Mouse (Mus musculus): ENCODE data around the gene Tmem117.

DNA sequence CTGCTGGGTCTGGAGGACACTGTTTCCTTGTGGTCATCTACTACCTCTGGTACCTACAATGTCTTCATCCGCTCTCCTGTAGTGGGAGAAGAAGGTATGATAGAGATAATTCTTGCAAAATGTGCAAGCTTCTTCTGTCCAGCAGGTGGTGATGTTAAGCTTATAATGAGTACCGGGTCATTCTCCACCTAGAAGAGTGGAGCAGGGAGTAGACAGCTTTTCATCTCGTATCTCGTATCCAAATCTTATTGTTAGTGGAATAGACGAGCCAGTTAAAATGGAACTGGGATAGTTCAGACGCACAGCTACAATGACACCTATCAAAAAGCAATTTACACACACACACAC lies 60.8 kb downstream of the Tmem117 start:
- TF ChIP-seq CTCF (IDR thresholded peaks at IDR 0.05; ENCODE audit: extremely low read depth, insufficient read depth, insufficient read length, insufficient replicate concordance) (no peak), POLR2A (IDR thresholded peaks at IDR 0.05; ENCODE audit: low read depth, low read length) (no peak)
